Mouse (Mus musculus) olfactory bulb, adult 2 months (tissue): ENCODE measurements around the gene D130043K22Rik.

Experiments used
- CTCF ChIP-seq: fragments of 200-500 bp; IDR thresholded peaks from 2 replicates; pipeline ENCODE4 v1.5.1; 2012; ENCODE audit warnings: low read depth, mild to moderate bottlenecking, low read length, moderate library complexity; ENCODE audit not compliant: insufficient read depth
- POLR2A ChIP-seq: fragments of 200-500 bp; IDR thresholded peaks from 2 replicates; pipeline ENCODE4 v1.6.1; 2012; ENCODE audit warnings: mild to moderate bottlenecking, low read depth, low read length, moderate library complexity; ENCODE audit not compliant: insufficient read depth

DNA sequence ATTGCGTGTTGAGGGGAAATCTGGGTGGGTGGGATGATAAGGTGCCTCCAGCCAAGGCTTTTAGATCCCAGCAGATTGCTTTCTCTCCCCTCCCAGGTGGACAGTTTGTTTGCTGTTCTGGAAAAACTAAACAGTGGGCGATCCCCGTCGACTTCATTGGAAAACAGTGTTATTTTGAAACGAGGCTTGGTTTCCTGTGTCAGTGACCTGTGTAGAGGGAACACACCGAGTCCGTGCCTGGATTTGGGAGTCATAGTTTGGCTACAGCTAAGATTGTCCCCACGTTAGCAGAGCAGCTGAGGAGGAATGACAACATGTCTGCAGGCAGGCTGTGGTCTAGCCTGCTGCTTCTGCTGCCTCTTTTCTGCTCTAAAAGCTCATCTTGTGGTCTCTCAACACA lies 98.4 kb downstream of the D130043K22Rik start:
- TF ChIP-seq CTCF (no peak), POLR2A (no peak)
